Mouse (Mus musculus) stomach, postnatal 0 days (tissue): ENCODE results near the gene 2700081O15Rik. TPM values are rescaled to one million over a fixed set of nuclear protein-coding genes. Genes with fewer than 3 reads are reported as not detected.
A peak's percentile ranks its signal among the peaks of the same experiment; 100 is the strongest.
"Not testable (repeated sequence)": the region's sequence is repeated elsewhere in the genome, so short reads cannot be mapped to it uniquely, and the experiment has no call there.

Experiments used
- ATAC-seq: fragments of 200-750 bp; cut with Nextera tagmentation; 2 replicates; pipeline ENCODE4 v1.8.0; 2017; ENCODE audit not compliant: low FRiP score, low TSS enrichment
- DNase-seq: peaks from one replicate; pipeline ENCODE4 v3.0.0-alpha.2; 2016; ENCODE audit warnings: low spot score
- H3K27ac ChIP-seq: fragments of 300-500 bp; sonication (generic); replicated peaks from 2 replicates; pipeline ENCODE4 v1.5.1; 2014; ENCODE audit warnings: mild to moderate bottlenecking, control low read depth
- H3K27me3 ChIP-seq: fragments of 300-500 bp; sonication (generic); 2 replicates; pipeline ENCODE4 v1.6.1; 2014; ENCODE audit warnings: low read length; ENCODE audit not compliant: control insufficient read depth, insufficient read depth
- H3K36me3 ChIP-seq: fragments of 300-500 bp; sonication (generic); 2 replicates; pipeline ENCODE4 v1.6.1; 2014; ENCODE audit warnings: low read length, mixed read lengths; ENCODE audit not compliant: control insufficient read depth, insufficient read depth
- H3K4me1 ChIP-seq: fragments of 300-500 bp; sonication (generic); replicated peaks from 2 replicates; pipeline ENCODE4 v1.6.1; 2014; ENCODE audit warnings: antibody characterized with exemption; ENCODE audit not compliant: control insufficient read depth, insufficient read depth
- H3K4me2 ChIP-seq: fragments of 300-500 bp; sonication (generic); replicated peaks from 2 replicates; pipeline ENCODE4 v1.6.1; 2014; ENCODE audit warnings: low read depth, mild to moderate bottlenecking, control low read depth, moderate library complexity
- H3K4me3 ChIP-seq: fragments of 300-500 bp; sonication (generic); 2 replicates; pipeline ENCODE4 v1.5.1; 2014; ENCODE audit warnings: low read depth, low read length, control low read depth
- H3K9ac ChIP-seq: fragments of 300-500 bp; sonication (generic); 2 replicates; pipeline ENCODE4 v1.6.1; 2014; ENCODE audit warnings: mild to moderate bottlenecking, low read length, control low read depth, mixed read lengths
- H3K9me3 ChIP-seq: fragments of 300-500 bp; sonication (generic); 2 replicates; pipeline ENCODE4 v1.6.1; 2016; ENCODE audit warnings: low read length; ENCODE audit not compliant: control insufficient read depth
- CTCF ChIP-seq: IDR thresholded peaks from 2 replicates; pipeline ENCODE4 v1.5.1; 2016; ENCODE audit warnings: antibody characterized with exemption, low read depth, mild to moderate bottlenecking, moderate library complexity
- EP300 ChIP-seq: optimal IDR thresholded peaks from 2 replicates; pipeline ENCODE3; 2016; ENCODE audit warnings: antibody characterized with exemption
- WGBS: fragments of 180-500 bp; shearing (Covaris S2); extraction: QIAGEN DNeasy Blood & Tissue Kit; methylation state at CpG from one replicate; pipeline ENCODE4 v1.1.7; 2014; 5-methylcytosine and 5-hydroxymethylcytosine counted together
- polyA plus RNA-seq: library from polyadenylated mRNA; unstranded; fragments of >200 nt; fragmentation: Nextera tagmentation; extraction: Ambion mirVana; gene quantifications from 2 replicates; pipeline ENCODE4 v1.2.1, GENCODE M21; 2015

2700081O15Rik gene
- 2.6 and 3.3 TPM in 2 replicates for polyA plus RNA-seq

- peak within 1 kb of the TSS; percentile 91 for H3K27ac ChIP-seq
- H3K36me3 ChIP-seq: peaks cover 4% of the 10 kb centered on the region
- peaks cover 8% of the 10 kb centered on the region; the same call in 1 of the 2 replicates for H3K4me1 ChIP-seq
- peak; percentile 63 for ATAC-seq
- TF ChIP-seq EP300 (no peak), CTCF (0 out of 2 replicates have a peak, but pooled peaks have one; percentile 6)
- H3K9ac ChIP-seq: peak within 1 kb of the TSS; percentile 89
- H3K27me3 ChIP-seq: no peaks in the 10 kb centered on the region
- H3K4me2 ChIP-seq: peak within 1 kb of the TSS; percentile 86
- peak within 1 kb of the TSS; percentile 72 for H3K4me3 ChIP-seq
- peak; percentile 79 for DNase-seq
- WGBS: under 1% methylated on average over 81 of the region's 107 CpGs
- no peaks in the 10 kb centered on the region for H3K9me3 ChIP-seq
These were observed at the start of gene 2700081O15Rik for GRCm38 (mm10) chr19:7416834-7417735. Gene 2700081O15Rik (plus strand): TSS chr19:7417625.

DNA sequence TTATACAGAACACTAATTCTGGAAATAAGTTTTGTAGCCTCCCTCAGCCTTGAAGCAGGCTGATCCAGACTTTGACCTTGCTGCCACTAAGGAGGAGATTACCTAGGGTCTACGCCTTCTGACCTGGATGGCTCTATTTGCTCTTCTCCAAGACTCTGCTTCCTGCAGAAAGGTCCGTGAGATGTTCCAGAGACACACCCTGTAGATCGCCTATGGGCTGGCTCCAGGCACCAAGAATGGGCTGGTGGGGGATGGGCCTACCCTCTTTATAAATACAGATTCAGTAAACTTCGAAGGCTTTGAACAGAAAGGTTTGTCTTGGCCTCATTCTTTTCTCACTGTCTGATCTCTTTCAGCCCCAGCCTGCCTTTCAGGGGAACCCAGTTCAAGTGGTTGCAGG, 48.0 kb upstream of the 2700081O15Rik start:
- not testable (repeated sequence) for H3K27ac ChIP-seq, H3K27me3 ChIP-seq
- H3K36me3 ChIP-seq: peaks cover 18% of the 10 kb centered on the region

GRCm38 (mm10) chr19:7374491-7374890, 42.9 kb upstream of the 2700081O15Rik start:
- DNase-seq (no peak), ATAC-seq (peak; percentile 38; the same call in 1 of the 2 replicates)
- Histone ChIP-seq H3K36me3 (peaks cover 18% of the 10 kb centered on the region), H3K4me2 (no peak overlapping the region), H3K27me3 (no peaks in the 10 kb centered on the region), H3K9ac (no peak overlapping the region), H3K27ac (no peak overlapping the region), H3K9me3 (no peaks in the 10 kb centered on the region), H3K4me1 (no peaks in the 10 kb centered on the region), H3K4me3 (no peak overlapping the region)
- TF ChIP-seq CTCF (no peak), EP300 (no peak)
- 95% methylated on average over 8 of the region's 8 CpGs for WGBS

More for the DNA sequence above, 48.0 kb upstream of the 2700081O15Rik start:
- H3K4me2 ChIP-seq, H3K4me3 ChIP-seq, H3K4me1 ChIP-seq, ATAC-seq, H3K9ac ChIP-seq, DNase-seq, H3K9me3 ChIP-seq: not testable (repeated sequence)
- WGBS: 70% methylated on average over 4 of the region's 4 CpGs

- Histone ChIP-seq H3K9me3 (no peaks in the 10 kb centered on the region), H3K9ac (no peak overlapping the region), H3K4me3 (no peak overlapping the region), H3K4me2 (no peak overlapping the region), H3K36me3 (peaks cover 18% of the 10 kb centered on the region), H3K27ac (no peak overlapping the region), H3K27me3 (no peaks in the 10 kb centered on the region), H3K4me1 (no peaks in the 10 kb centered on the region)
- TF ChIP-seq CTCF: no peak
- TF ChIP-seq EP300: no peak
- 49% methylated on average over 2 of the region's 2 CpGs for WGBS
- DNase-seq (no peak), ATAC-seq (no peak)
These were observed 39.8 kb upstream of the 2700081O15Rik start for GRCm38 (mm10) chr19:7377639-7378038.

GRCm38 (mm10) chr19:7381906-7382247, 35.5 kb upstream of the 2700081O15Rik start:
- Histone ChIP-seq H3K27ac (peak overlapping the region; percentile 95), H3K27me3 (no peaks in the 10 kb centered on the region), H3K9me3 (no peaks in the 10 kb centered on the region), H3K4me2 (peak overlapping the region; percentile 85), H3K4me1 (no peaks in the 10 kb centered on the region), H3K36me3 (no peaks in the 10 kb centered on the region; the same call in 1 of the 2 replicates), H3K4me3 (peak overlapping the region; percentile 89), H3K9ac (peak overlapping the region; percentile 93)
- TF ChIP-seq CTCF: no peak
- TF ChIP-seq EP300: no peak
- 4% methylated on average over 8 of the region's 8 CpGs for WGBS
- ATAC-seq: no peak
- no peak for DNase-seq
